Mouse (Mus musculus) small intestine, adult 2 months (tissue): Measurements from ENCODE around the gene Matn4.

Experiments used
- CTCF ChIP-seq: fragments of 200-500 bp; IDR thresholded peaks from 2 replicates; pipeline ENCODE4 v1.5.1; 2012; ENCODE audit warnings: low read depth, mild to moderate bottlenecking, control low read depth, inconsistent platforms, low read length, moderate library complexity, mixed read lengths; ENCODE audit not compliant: insufficient replicate concordance, insufficient read length; ENCODE audit errors: extremely low read depth
- POLR2A ChIP-seq: fragments of 200-500 bp; IDR thresholded peaks from 2 replicates; pipeline ENCODE4 v1.6.1; 2012; ENCODE audit warnings: low read depth, mild to moderate bottlenecking, control low read depth, inconsistent platforms, low read length, moderate library complexity

DNA sequence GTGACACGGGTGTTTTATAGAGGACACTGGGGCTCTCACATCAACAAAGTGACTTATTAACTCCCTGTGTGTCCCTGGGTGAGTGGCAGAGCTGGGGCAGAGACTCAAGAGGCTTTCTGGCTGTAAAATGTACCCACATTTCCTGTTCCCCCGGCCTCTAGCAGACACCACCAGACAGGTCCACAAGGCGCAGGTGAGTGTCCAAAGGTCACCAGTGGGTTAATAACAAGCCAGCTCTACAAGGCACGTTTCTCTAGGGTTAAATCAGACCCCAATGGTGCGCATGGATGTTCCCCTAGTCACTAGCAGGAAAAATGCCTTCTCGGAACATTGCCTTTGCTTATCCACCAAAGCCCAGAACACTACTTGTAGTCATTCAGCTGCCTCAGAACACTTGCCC lies 32.8 kb upstream of the Matn4 start:
- TF ChIP-seq POLR2A (no peak), CTCF (no peak)
